Mouse (Mus musculus) naive thymus-derived CD4-positive, alpha-beta T cell, adult 5 months (primary cell): ENCODE measurements around the gene Btbd8. TPM values are rescaled to one million over a fixed set of nuclear protein-coding genes. Genes with fewer than 3 reads are reported as not detected.

Source experiments
- polyA plus RNA-seq: library from polyadenylated mRNA; unstranded; fragments of 100-300 nt; shearing (Covaris generic); gene quantifications from one replicate; pipeline ENCODE4 v1.2.1, GENCODE M21; 2017

The Btbd8 gene
- polyA plus RNA-seq: 5.5 TPM

GRCm38 (mm10) chr5:107437464-107438281, at the start of gene Btbd8:
TSS of gene Btbd8 (plus strand) at chr5:107437997.

GRCm38 (mm10) chr5:107402436-107402835, 35.4 kb upstream of the Btbd8 start, which contains the start of gene Ephx4:
TSS of gene Ephx4 (plus strand) at chr5:107402736.

GRCm38 (mm10) chr5:107431249-107431648, 6.5 kb upstream of the Btbd8 start, which contains the start of gene Lpcat2b:
TSS of gene Lpcat2b (plus strand) at chr5:107431549.

GRCm38 (mm10) chr5:107507321-107507720, 69.5 kb downstream of the Btbd8 start, which contains the start of gene Gm42669:
TSS of gene Gm42669 (plus strand) at chr5:107507621.

GRCm38 (mm10) chr5:107534581-107534980, 96.8 kb downstream of the Btbd8 start, which contains the start of gene 1700028K03Rik:
TSS of gene 1700028K03Rik (plus strand) at chr5:107534709.

Other genes starting within 250 kb of the Btbd8 start
- gene Tgfbr3, start 148.4 kb upstream of the Btbd8 start, polyA plus RNA-seq: 88.6 TPM
- 0.60 TPM for gene Brdt, start 106.8 kb upstream of the Btbd8 start, polyA plus RNA-seq
- 0.45 TPM for gene Ephx4, start 35.3 kb upstream of the Btbd8 start, polyA plus RNA-seq
- not detected for gene Lpcat2b, start 6.4 kb upstream of the Btbd8 start, polyA plus RNA-seq
- not detected for gene Gm42669, start 69.6 kb downstream of the Btbd8 start, polyA plus RNA-seq
- gene 1700028K03Rik, start 96.7 kb downstream of the Btbd8 start, polyA plus RNA-seq: 0.57 TPM
- gene Rpap2, start 159.4 kb downstream of the Btbd8 start, polyA plus RNA-seq: 24.5 TPM
- gene Glmn, start 159.9 kb downstream of the Btbd8 start, polyA plus RNA-seq: 13.1 TPM